Mouse (Mus musculus) brain, adult 2 months (tissue): Measurements from ENCODE around the gene Kirrel3.

Experiments
- DNase-seq: peaks from one replicate; pipeline ENCODE4 v3.0.0; 2011; ENCODE audit warnings: low read depth, low spot score

The Kirrel3 gene

GRCm38 (mm10) chr9:34485759-34486431 lies at the start of gene Kirrel3:
Gene Kirrel3 (plus strand): TSS chr9:34485894.
- DNase-seq: peak; percentile 91

DNA sequence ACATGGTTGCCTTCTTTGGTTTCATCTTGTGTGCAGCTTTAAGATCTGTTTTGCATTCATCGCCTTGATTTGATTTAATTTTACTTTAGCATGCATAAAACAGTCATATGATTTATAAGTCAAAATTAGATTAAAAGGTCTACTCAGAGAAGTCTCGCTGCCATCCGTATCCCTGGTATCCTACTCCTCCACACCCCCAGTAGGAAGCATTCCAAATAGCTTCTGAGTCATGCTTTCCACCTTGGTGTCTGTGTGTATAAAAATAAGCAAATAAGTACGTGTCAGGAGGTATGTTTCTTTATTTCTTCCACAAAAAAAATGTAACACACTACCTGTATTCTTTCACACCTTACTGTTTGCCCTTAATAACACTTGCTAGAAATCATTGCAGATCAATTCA lies 45.0 kb upstream of the Kirrel3 start:
- peak; percentile 72 for DNase-seq

DNA sequence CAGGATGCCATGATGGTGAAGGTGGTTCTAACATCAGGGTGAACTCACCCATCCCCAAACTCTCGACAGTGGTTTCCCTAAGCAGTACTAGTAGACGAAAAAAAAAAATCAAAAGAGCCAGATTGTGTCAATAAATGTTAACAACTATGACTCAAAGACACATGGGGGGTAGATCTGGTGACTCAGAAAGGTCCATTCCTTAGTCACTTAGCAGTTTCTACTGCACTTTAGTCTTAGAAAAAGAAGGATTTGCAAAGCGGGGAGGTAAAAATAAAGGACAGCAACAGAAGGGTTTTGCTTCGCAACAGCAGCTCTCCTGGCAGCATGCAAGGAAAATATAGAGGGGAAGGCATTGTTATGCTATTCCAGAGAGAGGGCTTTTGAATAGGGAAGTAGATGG lies 41.7 kb upstream of the Kirrel3 start:
- DNase-seq: peak; percentile 73

DNA sequence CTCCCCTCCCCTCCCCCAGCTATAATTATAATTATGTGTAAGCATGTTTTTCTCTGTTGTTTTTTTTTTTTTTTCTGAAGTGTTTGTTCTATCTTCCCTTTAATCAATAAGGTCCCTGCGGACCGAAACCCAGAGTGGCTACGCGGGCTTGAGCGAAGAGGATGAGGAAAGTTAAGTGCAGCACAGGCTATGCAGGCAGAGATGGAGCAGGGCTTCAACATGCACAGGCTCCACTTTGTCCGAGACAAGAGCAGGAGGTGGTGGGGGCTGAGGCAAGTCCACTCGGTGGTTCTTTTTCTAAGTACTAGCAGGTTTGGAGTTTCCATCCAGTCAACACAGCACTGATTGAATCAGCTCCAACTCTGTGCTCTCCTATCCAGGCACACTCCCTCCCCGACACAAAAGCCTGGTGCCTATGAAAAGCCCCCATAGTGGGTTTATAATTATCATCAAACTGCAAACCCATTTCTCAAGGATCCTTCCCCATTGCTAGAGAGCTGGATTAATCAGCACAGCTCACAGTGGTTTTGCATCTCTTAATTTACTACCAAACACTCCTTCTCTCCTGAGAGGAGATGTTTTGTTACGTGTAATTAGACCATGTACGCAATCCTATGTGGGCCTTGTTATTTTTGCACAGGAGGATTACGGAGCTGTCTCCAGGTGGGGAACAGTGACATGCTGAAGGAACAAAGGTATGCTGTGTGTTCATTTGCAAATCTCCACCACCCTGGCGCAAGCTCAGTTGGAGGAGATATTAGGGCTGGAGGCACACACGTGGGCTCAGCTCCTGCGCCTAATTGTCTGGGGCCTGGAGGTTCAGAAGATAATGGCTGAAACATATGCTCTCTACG lies 39.0 kb upstream of the Kirrel3 start:
- no peak for DNase-seq

GRCm38 (mm10) chr9:34447736-34448135 lies 38.0 kb upstream of the Kirrel3 start:
- no peak for DNase-seq

GRCm38 (mm10) chr9:34448467-34448866 lies 37.2 kb upstream of the Kirrel3 start:
- peak; percentile 73 for DNase-seq

GRCm38 (mm10) chr9:34458189-34458588 lies 27.5 kb upstream of the Kirrel3 start:
- peak; percentile 27 for DNase-seq

DNA sequence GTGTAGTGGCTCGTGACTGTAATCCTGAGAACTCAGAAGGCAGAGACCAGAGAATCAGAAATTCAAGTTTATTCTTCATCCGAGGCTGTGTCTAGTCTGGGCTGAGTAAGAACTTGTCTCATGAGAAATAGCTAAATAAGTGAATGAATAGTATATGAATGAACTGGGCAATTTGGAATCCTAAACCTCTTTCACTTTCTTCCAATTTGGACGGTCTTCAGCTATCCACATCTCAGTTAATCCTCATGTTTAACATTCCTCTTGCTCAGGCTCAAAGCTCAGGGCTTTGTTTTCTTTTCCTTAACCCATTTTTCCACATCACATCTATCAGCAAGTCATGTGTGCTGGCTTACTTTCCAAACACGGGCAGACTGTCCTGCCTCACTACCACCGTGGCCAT lies 25.7 kb upstream of the Kirrel3 start:
- no peak for DNase-seq

DNA sequence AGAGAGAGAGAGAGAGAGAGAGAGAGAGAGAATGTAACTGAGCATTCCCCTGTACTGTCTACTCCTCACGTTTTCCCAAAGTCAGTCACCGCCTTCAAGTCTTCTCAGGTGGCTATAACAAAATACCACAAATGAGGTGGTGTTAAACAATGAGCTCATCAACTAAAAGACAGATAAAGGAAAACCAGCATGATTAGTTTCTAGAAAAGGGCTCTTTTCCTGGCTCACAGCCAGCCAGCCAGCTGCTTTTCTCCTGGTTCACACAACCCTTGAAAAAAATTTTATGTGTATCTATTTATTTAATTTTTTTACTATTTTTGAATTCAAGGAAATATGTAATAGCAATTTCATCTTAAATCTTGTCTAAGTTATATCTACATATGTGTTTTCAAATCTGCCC lies 22.0 kb upstream of the Kirrel3 start:
- no peak for DNase-seq

- DNase-seq: no peak
These were observed 19.6 kb upstream of the Kirrel3 start for GRCm38 (mm10) chr9:34466058-34466457.

GRCm38 (mm10) chr9:34469180-34469579 lies 16.5 kb upstream of the Kirrel3 start:
- DNase-seq: no peak

- DNase-seq: no peak
These were observed 9.5 kb upstream of the Kirrel3 start for GRCm38 (mm10) chr9:34476206-34476605.

DNA sequence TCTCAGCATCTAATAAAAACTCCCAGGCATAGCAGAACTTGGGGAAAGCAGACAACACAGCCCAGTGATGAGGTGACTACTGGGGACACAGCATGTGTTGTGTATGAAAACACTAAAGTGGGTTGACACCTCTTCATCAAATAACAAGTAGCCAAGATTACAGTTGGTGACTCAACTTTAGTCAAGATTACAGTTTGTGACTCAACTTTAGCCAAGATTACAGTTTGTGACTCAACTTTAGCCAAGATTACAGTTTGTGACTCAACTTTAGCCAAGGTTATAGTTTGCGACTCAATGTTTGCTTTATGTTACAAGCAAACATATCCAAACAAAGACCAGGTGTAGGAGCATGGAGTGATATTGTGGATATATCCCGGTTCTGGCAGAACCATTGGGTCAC lies 7.2 kb upstream of the Kirrel3 start:
- DNase-seq: no peak

GRCm38 (mm10) chr9:34483236-34483635 lies 2.5 kb upstream of the Kirrel3 start:
- DNase-seq: no peak

GRCm38 (mm10) chr9:34484665-34485064 lies 1.0 kb upstream of the Kirrel3 start:
- no peak for DNase-seq

DNA sequence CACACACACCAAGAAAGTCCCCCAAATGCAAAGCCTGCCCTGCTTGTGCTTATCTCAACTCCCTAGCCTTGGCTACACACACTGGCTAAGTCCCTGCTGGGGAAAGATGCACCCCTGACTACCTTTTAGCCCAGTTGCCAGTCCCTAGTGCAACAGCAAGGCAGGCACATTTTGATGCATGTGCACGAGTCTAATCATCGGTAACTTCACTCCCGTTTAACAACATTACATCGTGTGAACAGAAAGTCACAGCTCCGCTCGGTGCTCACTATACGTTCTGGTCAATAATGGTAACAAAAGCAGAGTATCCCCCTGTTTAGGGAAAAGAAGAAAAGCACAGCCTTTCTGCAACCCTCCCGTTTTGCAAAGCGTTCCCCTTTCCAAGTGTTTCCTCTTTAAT lies 2.6 kb downstream of the Kirrel3 start:
- no peak for DNase-seq

DNA sequence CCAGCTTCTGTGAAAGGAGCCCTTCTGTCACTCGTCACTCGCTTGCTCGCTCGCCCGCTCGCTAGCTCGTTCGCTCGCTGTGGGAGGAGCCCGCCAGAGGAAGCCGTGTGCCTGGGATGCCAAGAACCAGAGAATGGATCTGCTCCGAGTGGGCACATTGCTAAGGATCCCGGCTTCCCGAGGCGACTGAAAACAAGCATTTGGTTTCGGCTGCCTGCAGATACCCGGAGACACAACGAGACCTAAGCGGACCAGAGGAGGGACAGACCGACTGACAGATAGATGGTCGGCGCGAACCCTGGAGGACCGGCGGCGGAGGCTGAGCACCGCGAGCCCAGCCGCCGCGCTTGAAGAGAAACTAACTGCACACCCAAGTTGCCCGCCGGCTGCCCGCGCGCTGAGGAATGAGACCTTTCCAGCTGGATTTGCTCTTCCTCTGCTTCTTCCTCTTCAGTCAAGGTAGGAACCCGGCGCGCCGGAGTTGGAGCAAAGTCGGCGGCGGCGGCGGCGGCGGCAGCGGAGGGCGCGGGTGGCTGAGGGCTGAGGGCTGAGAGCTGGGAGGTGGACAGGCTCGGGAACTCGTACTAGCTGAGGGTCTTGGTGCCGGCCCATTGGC lies 3.1 kb downstream of the Kirrel3 start:
- DNase-seq: peak; percentile 95

DNA sequence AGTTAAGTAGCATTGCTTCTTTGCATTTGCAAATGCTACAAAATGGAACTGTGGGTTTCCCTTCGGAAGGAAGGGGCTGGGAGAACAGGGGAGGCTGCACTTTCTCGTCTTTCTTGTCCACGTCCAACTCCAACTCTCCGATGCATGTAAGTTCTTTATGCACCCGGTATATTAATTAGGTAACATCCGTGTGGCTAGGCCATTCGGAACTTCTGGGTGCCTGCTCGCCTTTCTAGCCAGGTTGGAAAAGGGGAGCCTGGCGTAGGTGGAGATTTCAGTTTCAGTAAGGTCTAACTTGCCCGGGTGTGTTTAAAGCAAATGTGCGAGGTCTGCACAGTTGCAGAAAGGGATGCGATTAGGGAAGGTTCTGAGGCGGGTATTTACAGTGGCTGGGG lies 3.6 kb downstream of the Kirrel3 start:
- no peak for DNase-seq

DNA sequence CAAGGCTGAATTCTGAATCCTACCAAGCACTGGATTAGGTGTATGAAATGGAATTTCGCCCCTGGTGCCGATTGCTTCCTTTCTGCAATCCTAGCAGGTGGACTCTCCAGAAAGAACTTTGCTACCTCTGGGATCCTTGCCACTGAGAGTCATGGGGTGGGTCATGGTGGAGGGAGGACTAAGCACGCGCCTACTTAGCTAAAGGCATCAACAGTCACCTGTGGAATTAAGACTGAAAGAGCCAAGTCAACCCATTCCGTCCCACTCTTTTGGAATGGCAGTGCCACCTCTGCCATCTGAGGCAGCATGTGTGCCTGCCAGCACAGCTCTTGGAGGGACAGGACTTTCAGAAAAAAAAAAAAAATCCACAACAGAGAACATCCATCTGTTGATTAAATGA lies 4.1 kb downstream of the Kirrel3 start:
- peak; percentile 52 for DNase-seq

- DNase-seq: peak; percentile 89
These were observed 6.4 kb downstream of the Kirrel3 start for GRCm38 (mm10) chr9:34492121-34492520.

DNA sequence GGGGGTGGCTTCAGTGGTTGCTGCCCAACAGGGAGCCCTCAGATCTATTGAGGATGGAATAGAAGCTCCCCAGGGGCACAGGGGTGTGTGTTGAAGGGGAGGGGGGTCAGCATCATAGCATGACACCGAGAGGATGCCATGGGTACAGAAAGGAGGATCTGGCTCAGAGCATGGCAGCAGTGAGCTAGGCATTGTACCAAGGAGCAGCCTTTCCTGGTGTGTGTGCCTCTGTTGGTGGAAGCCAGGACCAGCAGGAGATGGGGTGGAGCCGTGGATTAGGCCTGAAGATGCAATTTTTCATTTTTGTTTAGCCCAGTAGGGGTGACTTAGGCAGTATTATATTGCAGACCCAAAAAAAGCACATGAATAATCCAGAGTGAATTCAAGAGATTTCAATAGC lies 7.9 kb downstream of the Kirrel3 start:
- peak; percentile 84 for DNase-seq

GRCm38 (mm10) chr9:34498126-34498525 lies 12.4 kb downstream of the Kirrel3 start:
- DNase-seq: peak; percentile 93

DNA sequence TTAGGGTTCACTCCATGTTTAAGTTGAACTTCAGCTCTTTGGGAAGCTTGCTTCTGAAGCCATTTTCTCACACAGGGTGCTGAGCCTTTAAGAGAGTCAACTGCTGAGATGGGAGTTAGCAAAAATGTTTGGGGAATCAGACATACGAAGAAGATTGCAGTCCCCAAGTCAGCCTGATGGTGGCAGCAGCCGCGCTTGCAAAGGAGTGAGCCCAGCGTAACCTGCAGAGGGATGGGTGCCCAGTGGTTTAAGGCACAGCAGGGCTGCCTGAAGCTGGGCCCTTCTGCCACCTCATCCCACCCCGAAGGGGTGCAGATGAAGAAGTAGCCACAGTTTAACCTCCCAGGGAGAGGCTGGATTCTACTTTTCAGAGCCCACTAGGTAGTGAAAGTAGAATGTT lies 13.0 kb downstream of the Kirrel3 start:
- peak; percentile 92 for DNase-seq
